Mouse (Mus musculus): ENCODE measurements around the gene Tbc1d1.

The Tbc1d1 gene

DNA sequence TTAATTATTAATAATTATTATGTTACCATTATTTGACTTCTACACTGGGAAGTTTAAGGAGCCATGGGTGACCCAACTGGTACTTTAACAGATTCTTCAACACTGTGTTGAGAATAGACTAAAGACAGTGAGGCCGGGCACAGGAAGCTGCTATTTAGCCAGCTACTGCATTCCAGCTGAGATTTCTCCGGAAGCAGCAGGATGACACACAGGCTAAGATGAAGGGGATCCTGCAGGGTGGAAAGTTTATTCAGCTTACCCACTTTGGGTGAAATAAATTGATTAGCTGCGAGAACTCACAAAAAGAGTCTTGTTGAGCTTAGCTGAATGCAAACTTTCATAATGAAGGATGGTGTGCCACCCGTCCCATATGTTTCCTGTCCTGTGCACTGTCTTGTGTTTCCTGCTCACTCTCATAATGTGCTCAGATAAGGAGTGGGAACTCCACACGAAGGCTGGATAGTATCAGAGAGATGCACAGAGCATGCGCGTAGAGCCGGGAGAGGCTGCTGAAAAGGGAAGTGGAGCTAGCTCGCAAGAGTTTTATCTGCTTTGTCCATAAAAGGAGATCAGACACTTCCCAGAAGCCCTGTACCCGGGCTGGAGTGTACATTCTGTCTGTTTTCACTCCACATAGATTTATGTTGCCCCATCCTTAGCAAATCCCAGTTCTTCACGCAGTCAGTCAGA is at the start of gene Tbc1d1:
Tbc1d1 (plus strand) TSS at position 445 of the 690 bp plus-strand sequence.
- DNase-seq (ENCODE audit: extremely low spot score, low spot score): peak; percentile 46

DNA sequence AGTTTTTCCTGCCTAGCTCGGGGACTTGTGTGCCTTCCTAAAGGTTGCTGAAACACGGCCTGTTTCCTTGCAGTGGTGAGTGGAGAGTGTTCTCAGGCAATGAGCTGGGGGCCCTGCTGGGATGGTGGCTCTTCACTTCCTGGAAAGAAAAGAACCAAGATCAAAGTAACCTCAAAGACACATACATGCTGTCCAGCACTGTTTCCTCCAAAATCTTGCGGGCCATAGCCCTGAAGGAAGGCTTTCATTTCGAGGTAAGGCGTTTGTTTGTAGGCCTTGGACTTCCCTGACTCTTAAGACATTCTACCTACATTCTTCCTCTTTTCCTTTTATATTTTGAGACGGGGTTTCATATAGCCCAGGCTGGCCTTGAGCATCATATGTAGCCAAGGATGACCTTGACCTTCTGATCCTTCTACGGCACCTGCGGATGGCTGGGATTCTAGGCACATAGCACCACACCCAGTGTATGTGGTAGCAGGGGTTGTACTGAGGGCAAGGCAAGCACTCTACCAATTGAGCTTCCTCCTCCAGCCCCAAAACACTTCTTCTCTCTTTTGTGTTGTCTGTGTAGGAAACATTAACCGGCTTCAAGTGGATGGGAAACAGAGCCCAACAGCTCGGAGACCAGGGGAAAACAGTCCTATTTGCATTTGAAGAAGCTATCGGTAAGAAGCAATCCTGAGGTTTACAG is 48.4 kb upstream of the Tbc1d1 start:
- DNase-seq (ENCODE audit: extremely low spot score, low spot score): no peak

DNA sequence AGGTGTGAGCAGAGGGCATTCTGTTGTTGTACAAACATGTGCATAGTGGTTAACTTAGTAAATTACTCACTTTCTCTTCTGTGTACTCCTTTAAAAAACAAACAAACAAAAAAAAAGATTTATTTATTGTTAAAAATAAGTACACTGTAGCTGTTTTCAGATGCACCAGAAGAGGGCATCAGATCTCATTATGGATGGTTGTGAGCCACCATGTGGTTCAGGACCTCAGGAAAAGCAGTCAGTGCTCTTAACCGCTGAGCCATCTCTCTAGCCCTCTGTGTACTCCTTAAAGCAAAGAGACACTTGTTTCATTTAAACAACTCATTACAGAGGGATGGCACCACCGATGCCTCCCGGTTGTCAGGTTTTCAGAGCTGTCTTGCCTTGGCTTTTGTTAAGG is 46.9 kb upstream of the Tbc1d1 start:
- DNase-seq (ENCODE audit: extremely low spot score, low spot score): no peak

DNA sequence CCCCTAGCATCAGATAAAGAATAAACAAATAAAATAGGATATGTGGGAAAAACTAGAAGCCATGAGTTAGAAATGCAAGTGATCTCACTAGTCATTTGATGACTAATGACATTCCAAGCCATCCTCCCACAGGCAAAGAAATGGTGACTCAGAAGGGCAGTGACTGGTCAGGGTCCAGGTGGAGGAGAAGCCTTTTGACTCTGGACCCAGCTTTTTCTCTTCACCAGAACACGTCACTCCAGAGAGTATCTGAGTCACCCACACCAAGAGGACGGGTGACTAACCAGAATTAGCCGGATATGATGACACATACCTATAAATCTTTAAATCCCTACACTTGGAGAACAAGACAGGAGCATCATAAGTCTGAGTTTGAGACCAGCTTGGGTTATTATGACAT is 43.7 kb upstream of the Tbc1d1 start:
- DNase-seq (ENCODE audit: extremely low spot score, low spot score): no peak

DNA sequence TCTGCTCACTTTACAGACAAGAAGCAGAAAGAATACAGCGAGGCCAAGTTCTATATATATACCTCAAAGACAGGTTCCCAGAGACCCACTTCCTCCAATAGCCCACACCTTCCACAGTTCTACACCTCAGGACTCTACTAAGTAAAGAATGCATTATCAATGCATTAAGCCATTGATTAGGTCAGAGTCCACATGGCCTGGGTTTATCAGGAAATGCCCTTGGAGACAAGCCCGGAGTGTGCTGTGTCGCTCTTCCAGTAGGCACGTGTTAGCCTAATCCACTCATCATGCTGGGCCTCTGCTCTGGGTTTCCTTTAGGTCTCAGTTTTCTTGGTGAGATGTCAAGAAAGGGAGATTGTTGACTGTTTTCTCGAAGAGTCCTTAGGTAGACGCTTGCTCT is 41.9 kb upstream of the Tbc1d1 start:
- no peak for DNase-seq (ENCODE audit: extremely low spot score, low spot score)

DNA sequence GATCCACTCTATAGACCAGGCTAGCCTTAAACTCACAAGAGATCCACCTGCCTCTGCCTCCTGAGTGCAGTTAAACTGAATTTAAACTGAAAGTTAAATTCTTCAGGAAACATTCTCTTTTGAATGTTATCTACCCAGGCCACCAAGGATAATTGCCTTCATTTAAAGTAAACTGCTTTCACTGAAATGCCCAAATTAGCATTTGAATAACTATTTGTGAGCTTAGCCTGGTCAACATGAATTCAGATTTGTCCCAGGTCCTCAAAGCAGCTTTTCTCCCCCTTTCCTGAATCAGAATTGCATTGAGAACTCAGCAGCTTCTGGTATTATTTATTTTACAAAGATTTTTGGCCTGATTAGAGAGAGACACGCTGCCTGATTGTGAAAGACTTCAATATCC is 38.9 kb upstream of the Tbc1d1 start:
- DNase-seq (ENCODE audit: extremely low spot score, low spot score): no peak

DNA sequence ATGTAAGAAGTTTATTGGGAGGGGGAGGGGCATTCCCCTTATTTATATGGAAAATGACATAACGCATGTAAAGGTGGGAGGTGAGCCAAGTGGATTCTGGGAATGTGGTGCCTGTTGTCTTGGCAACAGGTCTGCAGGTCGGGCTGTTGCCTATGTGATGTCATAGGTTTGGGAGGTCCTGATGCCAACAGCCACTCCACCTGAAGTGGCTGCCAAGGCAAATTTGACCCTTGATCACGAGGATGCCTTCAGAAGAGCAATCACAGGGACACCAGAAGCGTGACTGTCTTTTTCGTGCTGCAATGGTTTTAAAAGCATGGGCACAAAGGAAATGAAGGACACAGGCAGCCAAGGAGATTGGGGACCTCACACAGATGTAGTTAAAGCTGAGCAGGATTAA is 30.3 kb upstream of the Tbc1d1 start:
- no peak for DNase-seq (ENCODE audit: extremely low spot score, low spot score)

DNA sequence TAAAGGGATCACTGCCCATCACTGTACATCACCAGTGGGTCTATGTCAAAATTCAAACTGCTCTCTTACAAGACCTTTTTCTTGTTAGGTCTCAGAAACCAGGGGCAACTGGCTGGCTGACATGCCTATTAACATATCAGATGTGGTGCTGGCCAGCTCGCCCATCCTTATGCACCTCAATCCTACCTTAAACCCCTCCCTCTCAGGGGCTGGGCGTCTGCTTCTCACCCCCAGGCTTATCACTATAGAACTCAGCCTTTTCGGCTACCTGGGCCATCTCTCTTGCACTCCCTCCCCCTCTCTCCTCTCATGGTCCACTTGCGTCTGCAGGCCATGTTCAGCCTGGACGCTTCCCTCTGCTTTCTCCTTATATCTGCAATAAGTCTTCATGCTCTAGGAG is 24.6 kb upstream of the Tbc1d1 start:
- no peak for DNase-seq (ENCODE audit: extremely low spot score, low spot score)

DNA sequence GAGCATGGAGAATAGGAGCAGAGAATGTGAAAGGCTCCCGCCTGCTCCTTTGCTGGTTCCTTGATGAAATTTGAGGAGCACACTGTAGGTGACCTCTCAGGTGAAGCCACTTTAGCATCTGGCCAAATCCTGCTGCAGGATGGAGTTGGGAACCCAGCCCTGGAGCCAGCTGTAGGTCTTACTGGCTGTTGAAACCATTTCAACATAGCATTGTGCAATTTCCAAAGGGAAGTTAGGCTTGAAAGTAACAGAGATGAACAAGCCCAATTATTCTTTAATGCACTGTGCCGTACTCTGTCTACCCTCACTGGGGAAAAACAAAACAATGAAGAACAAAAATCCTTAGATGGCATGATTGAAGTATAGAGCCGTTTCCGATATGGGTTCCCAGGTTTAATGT is 22.2 kb upstream of the Tbc1d1 start:
- DNase-seq (ENCODE audit: extremely low spot score, low spot score): no peak

DNA sequence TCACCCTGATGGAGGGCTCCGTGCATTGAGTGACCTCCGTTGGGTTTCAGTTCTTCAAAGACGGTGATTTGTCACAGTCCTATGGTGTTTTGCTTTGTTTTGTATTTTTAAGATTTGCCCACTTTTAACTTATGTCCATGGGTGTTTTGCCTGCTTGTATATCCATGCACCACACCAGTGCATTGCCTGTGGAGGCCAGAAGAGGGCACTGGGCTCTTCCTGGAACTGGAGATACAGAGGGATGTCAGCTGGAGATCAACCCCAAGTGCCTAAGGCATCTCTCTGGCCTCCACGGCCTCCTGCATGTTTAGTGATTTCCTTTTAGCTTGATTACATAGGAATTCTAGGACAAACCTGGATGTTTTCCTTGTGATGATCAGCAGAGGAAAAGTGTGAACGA is 19.8 kb upstream of the Tbc1d1 start:
- no peak for DNase-seq (ENCODE audit: extremely low spot score, low spot score)

DNA sequence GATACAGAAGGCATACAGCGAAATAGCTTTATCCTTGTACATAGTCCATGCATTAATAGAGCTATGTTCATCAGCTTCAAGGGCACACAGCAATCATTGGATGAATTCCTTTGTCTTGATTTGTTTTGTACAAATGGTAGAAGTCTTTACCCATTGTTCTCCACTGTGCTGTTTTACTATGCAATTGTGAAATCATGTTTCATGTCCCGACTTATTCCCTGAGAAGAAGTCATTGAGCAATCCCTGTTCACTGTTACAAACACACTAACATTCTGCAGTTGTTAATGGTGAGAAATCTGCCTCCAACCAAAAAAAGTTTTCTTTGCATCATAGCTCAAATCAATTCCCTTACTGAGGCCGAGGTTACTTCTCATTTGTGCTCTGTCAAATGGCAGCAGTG is 15.9 kb upstream of the Tbc1d1 start:
- DNase-seq (ENCODE audit: extremely low spot score, low spot score): no peak

DNA sequence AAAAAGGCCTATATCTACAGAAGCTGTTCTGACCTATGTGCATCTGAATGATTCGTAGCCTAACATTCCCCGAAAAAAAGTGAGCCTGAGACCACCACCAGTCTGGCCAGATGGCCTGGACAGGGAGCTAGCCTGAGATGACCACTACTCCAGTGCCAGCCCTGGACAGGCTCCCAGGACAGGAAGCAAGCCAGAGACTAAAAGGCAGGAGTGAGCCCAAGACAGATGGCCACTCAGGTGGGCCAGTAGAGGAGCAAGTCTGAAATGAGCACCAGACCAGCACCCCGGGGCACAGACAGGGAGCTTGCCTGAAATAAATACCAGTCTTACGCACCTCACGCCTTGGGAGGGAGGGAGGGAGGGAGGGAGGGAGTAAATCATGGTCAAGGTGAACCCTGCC is 11.8 kb upstream of the Tbc1d1 start:
- no peak for DNase-seq (ENCODE audit: extremely low spot score, low spot score)

DNA sequence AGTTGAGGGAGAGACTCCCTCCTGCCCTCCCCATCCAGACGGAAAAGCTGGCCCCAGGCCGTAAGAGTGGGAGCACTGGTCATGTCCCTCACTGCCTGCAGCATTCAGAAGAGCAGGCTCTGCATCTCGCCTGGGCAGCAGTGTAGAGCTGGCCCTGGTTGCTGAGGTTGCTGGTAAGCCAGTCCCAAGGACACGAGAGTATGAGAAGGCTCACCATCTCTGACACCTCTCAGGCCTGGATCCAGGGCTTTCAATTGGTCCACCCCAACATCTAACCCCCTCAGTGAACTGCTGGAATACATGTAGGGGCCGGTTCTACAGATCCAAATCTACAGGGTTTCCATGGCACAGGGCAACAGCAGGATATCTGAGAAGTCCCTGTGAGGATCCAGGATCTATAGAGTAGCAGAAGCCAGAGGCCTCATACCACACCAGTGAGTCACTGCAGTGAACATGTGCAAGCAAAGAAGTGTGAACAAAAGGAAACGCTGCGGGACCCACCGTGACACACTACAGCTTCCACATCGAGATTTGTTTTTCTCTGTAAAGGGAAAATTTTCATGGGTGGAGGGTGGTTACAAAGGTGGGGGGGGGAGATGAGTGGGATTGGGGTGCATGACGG is 9.6 kb upstream of the Tbc1d1 start:
- DNase-seq (ENCODE audit: extremely low spot score, low spot score): no peak

DNA sequence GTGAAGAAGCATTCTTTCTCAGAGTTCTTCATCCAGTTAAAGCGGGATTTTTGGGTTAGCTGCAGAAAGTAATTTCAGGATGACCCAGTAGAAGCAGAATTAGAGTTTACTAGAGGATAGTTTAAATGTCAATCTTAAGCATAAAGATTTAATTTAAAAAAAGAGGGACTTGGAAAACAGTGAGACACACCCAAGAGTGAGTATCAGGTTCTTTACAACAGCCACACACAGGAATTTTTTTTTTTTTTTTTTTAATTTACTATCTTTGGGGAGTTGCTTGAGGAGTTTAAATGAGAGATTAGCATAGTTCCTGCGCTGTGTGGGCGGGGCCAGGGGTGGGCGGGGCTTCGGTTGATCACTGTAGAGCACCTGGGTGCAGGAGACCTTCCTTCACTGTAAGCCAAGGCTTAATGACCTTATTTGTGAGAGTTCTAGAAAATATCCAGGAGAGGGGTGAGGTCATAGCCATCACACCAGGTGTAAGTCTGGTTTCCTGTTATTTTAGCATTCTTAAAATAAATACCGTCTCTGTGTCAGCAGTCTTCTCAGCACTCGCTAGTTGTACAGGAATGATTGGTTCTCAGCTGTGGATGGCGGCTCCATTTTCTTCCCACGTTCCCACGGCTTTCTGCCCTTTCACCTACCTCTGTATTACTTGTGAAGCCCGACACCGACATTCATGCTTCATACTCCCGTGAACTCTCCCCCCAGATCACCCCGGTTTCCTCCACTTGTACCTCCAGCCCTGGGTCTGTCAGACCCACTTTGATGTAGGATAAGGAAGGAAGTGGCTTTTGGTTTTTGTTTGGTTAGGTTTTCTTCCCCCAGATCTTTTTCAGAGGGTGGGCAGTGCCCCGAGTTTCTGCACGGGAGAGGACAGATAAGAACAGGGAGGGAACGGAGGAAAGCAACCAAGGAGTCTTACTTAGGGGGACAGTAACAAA is 6.6 kb upstream of the Tbc1d1 start:
- no peak for DNase-seq (ENCODE audit: extremely low spot score, low spot score)

DNA sequence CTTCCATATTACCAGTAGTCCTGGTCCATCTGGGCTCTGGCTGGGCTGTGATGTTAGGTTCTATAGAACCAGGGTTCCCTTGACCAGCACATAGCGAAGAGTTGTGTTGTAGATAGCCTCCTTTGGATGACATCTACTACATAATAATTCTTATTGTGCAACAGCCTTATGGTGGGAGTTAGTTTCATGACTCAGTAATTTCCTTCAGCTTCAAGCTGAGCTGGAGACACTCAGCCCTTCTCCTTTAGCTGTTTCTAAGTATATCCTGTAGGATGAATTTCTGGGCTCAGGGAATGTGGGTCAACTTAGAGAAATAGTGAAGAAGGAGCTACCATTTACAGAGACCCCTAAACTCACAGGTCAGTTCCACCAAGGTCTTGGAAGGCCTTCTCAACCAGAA is 2.8 kb upstream of the Tbc1d1 start:
- no peak for DNase-seq (ENCODE audit: extremely low spot score, low spot score)

DNA sequence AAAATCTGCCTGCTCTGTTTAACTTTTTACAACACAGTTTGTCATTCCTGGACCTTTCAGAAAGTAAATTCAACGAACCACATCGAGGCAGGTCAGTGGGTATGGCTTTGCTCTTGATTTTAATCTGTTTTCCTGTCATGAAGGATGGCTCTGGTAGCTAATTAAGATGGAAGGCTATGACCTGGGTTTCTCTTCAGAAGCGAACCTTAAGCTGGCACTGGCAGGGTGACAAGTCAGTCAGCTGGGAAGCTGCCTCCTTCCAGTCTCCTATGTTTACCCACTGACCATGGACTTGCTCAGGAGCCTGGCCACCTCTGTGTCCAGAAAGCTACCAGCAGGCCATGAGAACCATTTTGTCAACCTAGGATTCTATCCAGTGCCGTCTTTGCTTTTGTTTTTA is 474 bp downstream of the Tbc1d1 start:
- peak; percentile 29 for DNase-seq (ENCODE audit: extremely low spot score, low spot score)

DNA sequence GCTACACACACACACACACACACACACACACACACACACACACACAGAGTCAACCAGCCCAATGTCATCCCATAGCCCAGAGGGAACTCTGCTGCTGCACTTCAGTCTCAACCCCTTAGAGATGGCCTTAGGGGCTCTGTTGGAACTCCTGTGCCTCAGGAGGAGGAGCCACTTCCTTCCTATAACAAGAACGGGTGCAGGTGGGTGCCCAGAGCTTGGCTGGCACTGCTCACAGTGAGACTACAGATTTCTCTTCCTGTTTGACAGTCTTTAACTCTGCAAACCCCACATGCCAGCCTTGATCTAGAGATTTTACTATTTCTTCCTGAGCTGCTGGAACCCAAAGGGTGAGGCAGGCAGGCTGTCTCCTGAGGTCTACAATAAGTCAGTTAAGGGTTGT is 1.8 kb downstream of the Tbc1d1 start:
- no peak for DNase-seq (ENCODE audit: extremely low spot score, low spot score)

DNA sequence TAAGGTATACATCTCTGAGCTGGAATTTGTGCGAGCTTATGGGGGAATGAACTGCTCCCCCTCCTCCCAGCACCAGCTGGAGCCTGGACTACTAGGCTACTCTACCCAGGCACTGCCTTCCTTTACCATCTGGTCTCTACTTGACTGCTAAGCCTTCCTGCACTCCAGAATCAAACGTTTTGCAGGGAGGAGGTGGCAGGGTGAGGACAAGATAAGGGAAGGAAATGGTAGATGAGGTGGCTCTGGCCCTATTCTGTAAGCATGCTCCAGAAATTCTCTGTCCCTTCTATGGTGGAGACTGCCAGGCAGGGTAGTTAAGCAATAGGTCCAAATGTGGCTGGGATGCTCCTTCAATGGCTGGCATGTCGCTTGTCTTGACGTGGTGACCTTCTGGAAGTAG is 2.4 kb downstream of the Tbc1d1 start:
- DNase-seq (ENCODE audit: extremely low spot score, low spot score): peak; percentile 29

DNA sequence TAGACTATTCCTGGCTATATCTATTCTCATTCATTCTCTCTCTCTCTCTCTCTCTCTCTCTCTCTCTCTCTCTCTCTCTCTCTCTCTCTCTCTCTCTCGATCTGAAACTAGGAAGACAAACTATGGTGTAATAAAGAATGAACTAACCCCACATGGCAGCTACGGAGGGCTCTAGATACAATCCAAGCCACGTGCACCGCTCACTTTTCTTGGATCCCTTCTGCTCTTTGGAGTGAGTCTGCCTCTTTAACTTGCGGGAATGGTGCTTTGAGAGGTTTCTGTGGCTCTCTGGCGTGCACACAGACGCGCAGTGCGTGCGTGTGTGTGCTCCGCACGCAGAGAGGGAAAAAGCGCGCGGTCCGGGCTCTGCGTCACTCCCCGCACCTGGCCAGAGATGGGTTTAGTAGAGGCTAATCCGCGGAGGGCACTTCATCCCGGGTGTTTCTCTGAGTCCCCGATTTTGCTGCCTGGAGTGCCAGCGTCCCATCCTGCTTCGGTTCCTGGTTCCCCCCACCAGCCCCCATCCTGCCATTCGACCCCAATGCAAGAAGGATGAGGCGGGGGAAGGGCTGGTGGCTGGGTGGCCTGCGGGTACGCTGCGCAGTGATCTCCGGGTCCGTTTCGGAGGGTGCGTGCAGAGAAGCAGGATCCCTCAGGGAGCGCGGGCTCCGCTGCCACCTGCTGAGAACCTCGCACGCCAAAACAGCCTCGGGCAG is 3.1 kb downstream of the Tbc1d1 start:
- no peak for DNase-seq (ENCODE audit: extremely low spot score, low spot score)

DNA sequence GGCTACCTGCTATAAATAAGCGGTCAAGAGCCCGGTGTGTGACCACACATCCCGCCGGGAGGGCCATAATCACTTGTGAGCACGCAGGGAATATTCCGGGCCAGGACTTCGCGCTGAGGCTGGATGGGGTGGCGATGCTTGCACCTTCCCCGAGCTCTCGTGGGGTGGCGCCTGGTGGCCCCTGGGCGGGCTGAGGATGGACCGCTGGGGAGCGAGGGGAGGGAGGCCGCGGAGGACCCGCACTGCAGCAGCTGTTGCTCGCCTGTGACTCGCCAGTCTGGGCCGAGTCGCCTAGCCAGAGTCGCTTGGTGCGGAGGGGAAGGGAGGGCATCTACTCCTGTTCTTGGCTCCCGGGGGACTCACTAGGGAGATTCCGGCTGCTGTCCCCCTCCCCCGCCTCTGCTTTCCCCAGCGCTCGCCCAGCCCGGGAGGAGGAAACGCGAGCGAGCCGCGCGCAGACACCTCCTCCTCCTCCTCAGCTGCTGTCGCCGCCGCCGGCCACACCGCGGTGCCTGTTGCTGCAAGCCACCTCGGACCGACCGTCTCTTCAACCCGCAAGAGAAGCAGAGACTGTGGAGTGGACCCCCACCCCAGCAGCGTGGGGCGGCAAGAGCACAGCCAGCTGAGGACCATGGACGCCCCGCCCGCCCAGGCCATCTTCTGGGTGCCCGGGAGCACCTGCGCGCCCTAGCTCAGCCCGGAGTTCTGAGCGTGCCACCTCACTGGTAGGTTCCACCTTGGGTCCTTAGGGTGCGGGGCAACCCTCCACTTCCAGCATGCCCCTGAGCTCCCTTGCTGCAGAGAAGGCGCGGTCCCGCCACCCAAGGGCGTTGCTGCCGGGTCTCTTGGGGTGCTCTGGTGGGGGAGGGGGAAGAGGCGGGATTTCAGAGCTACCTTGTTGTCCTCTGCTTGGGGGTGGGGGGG is 3.9 kb downstream of the Tbc1d1 start:
- peak; percentile 83 for DNase-seq (ENCODE audit: extremely low spot score, low spot score)

All from neural tube, embryonic 10.5 days (tissue).